Mouse (Mus musculus) MEL (cell line): Measurements from ENCODE around the gene Nbas. TPM values are rescaled to one million over a fixed set of nuclear protein-coding genes. Genes with fewer than 3 reads are reported as not detected.

Experiments
- polyA plus RNA-seq, 2 experiments: library from polyadenylated mRNA; stranded (reverse) in 1 of 2; unstranded in 1 of 2; fragments of >175 nt in 1 of 2; fragments of >200 nt in 1 of 2; gene quantifications; 2 replicates each; pipeline versions ENCODE4 v1.2.1 to v1.2.4; 2012; ENCODE audit warnings: low replicate concordance in 2 of 2, low read depth in 1 of 2; ENCODE audit not compliant: insufficient read length in 2 of 2, insufficient read depth in 1 of 2, missing spikeins in 1 of 2
- total RNA-seq: library from RNA; depleted of rRNA; stranded (reverse); fragments of 300-350 nt; gene quantifications from 2 replicates; pipeline ENCODE4 v1.2.3, GENCODE M21; 2012; rRNA removed

Nbas gene
- total and polyA plus RNA-seq, 3 experiments = 24.2 to 25.7 TPM; not detected in 1

Other genes starting within 250 kb of the Nbas start
- 75.4 and 77.2 TPM in 2 replicates for gene Ddx1, start 19.9 kb upstream of the Nbas start, total RNA-seq
- 1,000 to 10,000 TPM in 1 of 2 experiments, 100 to 1,000 TPM in 1; 134 to 1,375 TPM for gene Ddx1, start 19.9 kb upstream of the Nbas start, polyA plus RNA-seq